Comparison of ENCODE assay signal across 16 mouse cellular contexts in the genomic region with DNA sequence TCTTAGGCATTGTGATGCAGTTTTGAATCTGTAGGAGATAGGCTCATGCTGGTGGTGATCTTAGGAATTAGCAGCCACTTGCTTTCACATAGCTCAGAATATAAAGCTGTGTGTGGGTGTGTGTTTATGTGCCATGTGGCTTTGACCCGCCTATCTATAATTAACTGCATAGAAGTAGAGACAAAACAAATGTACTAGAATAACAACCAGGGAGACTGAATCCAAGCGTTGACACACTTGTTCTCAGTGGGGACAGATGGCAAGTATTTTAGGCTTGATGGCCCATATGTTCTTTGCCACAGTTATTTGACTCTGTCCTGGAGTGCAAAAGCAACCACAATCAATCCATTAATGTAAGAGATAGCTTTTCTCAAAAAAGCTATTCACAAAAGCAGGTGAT.
A peak's percentile ranks its signal among the peaks of the same experiment; 100 is the strongest.
DNase-seq lines count a peak whose midpoint lies in the region; ATAC-seq and TF ChIP-seq lines count a peak whose summit lies in the region.
"Had no signal": no experiment of that assay in that cellular context is flagged by ENCODE, and none has a peak within 500 bp of the region (broad histone marks: within the 10 kb centered on the region; RNA-seq: fewer than 3 reads in every experiment).

No protein-coding gene starts in this region.

- no peak for TF ChIP-seq POLR2A in brain, embryonic 14.5 days (IDR thresholded peaks at IDR 0.05; ENCODE audit: borderline replicate concordance, extremely low read depth, insufficient read depth, insufficient read length, poor library complexity, severe bottlenecking)

- peak; percentile 70; the same call in 1 of the 2 replicates for ATAC-seq in hindbrain, embryonic 14.5 days (ENCODE audit: low FRiP score)
- ATAC-seq in hindbrain, embryonic 11.5 days (ENCODE audit: low FRiP score), result no peak; the same call in 1 of the 2 replicates

- DNase-seq in hindbrain, embryonic 14.5 days (ENCODE audit: low spot score), result no peak
- no peak for DNase-seq in hindbrain, embryonic 11.5 days (ENCODE audit: low spot score)
- peak; percentile 70 for DNase-seq in brain, embryonic 14.5 days (ENCODE audit: low read depth)
- DNase-seq in cerebellum, adult 8-10 months, result peak; percentile 39
- DNase-seq in layer of hippocampus, adult 9-10 months (ENCODE audit: low spot score), result peak; percentile 49
- DNase-seq in spleen, postnatal 4 days (ENCODE audit: low spot score in 2 of 2), result no peak
- no peak for DNase-seq in yolk sac, embryonic 10.5 days (ENCODE audit: low spot score)
- DNase-seq in adrenal gland, postnatal 4 days (ENCODE audit: low spot score in 2 of 2), result no peak
- DNase-seq: adrenal gland, postnatal 14 days; embryo, embryonic 11 days; heart, adult 18-20 months; heart, postnatal 14 days; kidney, adult 9 months had no signal

- H3K4me3 ChIP-seq in hindbrain, embryonic 14.5 days (replicated peaks; ENCODE audit: low read length), result no peak overlapping the region
- H3K4me3 ChIP-seq in hindbrain, embryonic 11.5 days (ENCODE audit: low read depth, low read length), result no peak overlapping the region
- H3K4me3 ChIP-seq: lung, embryonic 15.5 days; midbrain, embryonic 12.5 days; neural tube, embryonic 12.5 days had no signal

- H3K36me3 ChIP-seq in hindbrain, embryonic 14.5 days (replicated peaks; ENCODE audit: control insufficient read depth, insufficient read depth), result no peaks in the 10 kb centered on the region
- H3K36me3 ChIP-seq in hindbrain, embryonic 11.5 days (ENCODE audit: control insufficient read depth, insufficient read depth, low read length), result no peaks in the 10 kb centered on the region
- H3K36me3 ChIP-seq: lung, embryonic 15.5 days; midbrain, embryonic 12.5 days; neural tube, embryonic 12.5 days had no signal

- H3K4me2 ChIP-seq in hindbrain, embryonic 14.5 days (replicated peaks), result no peak overlapping the region
- H3K4me2 ChIP-seq in hindbrain, embryonic 11.5 days (replicated peaks; ENCODE audit: low read depth, low read length), result no peak overlapping the region
- H3K4me2 ChIP-seq: lung, embryonic 15.5 days; midbrain, embryonic 12.5 days; neural tube, embryonic 12.5 days had no signal

- H3K27me3 ChIP-seq in hindbrain, embryonic 14.5 days (ENCODE audit: control insufficient read depth, insufficient read depth, low read length), result no peaks in the 10 kb centered on the region
- H3K27me3 ChIP-seq in hindbrain, embryonic 11.5 days (ENCODE audit: control insufficient read depth, insufficient read depth, low read length), result no peaks in the 10 kb centered on the region
- H3K27me3 ChIP-seq: lung, embryonic 15.5 days; midbrain, embryonic 12.5 days; neural tube, embryonic 12.5 days had no signal

- no peaks in the 10 kb centered on the region for H3K9me3 ChIP-seq in hindbrain, embryonic 14.5 days (ENCODE audit: control insufficient read depth, low read length)
- H3K9me3 ChIP-seq in hindbrain, embryonic 11.5 days (ENCODE audit: control insufficient read depth, low read length), result no peaks in the 10 kb centered on the region
- H3K9me3 ChIP-seq: lung, embryonic 15.5 days; midbrain, embryonic 12.5 days; neural tube, embryonic 12.5 days had no signal

- no peak overlapping the region for H3K27ac ChIP-seq in hindbrain, embryonic 14.5 days
- H3K27ac ChIP-seq in hindbrain, embryonic 11.5 days (ENCODE audit: low read depth, low read length), result no peak overlapping the region
- H3K27ac ChIP-seq: lung, embryonic 15.5 days; midbrain, embryonic 12.5 days; neural tube, embryonic 12.5 days had no signal

- WGBS in hindbrain, embryonic 14.5 days, result 42% methylated on average over 2 of the region's 2 CpGs
- WGBS in hindbrain, embryonic 11.5 days, result 46% methylated on average over 2 of the region's 2 CpGs

- no peaks in the 10 kb centered on the region for H3K4me1 ChIP-seq in hindbrain, embryonic 14.5 days (replicated peaks; ENCODE audit: control insufficient read depth, insufficient read depth, low read length)
- H3K4me1 ChIP-seq in hindbrain, embryonic 11.5 days (replicated peaks; ENCODE audit: control insufficient read depth, insufficient read depth, low read length), result no peaks in the 10 kb centered on the region
- H3K4me1 ChIP-seq: lung, embryonic 15.5 days; neural tube, embryonic 12.5 days had no signal

- no peak overlapping the region for H3K9ac ChIP-seq in hindbrain, embryonic 14.5 days
- no peak overlapping the region for H3K9ac ChIP-seq in hindbrain, embryonic 11.5 days (ENCODE audit: low read depth, low read length)
- H3K9ac ChIP-seq: lung, embryonic 15.5 days; midbrain, embryonic 12.5 days; neural tube, embryonic 12.5 days had no signal

- TF ChIP-seq CTCF in brain, embryonic 14.5 days (IDR thresholded peaks at IDR 0.05; ENCODE audit: borderline replicate concordance, extremely low read depth, insufficient read depth, insufficient read length), result no peak

Comparison
In these comparisons a context has a peak if more than half of its experiments do, and no peak if none do; other contexts are left out.
1. DNase-seq: peak in brain, embryonic 14.5 days (single experiment), cerebellum, adult 8-10 months (single experiment) and layer of hippocampus, adult 9-10 months (single experiment); none in hindbrain, embryonic 14.5 days (single experiment), hindbrain, embryonic 11.5 days (single experiment), spleen, postnatal 4 days (0 of 2), yolk sac, embryonic 10.5 days (single experiment) and adrenal gland, postnatal 4 days (0 of 2).